Mouse (Mus musculus) skeletal muscle tissue, adult 2 months (tissue): Measurements from ENCODE around the gene Vmn1r1.

Experiments
- DNase-seq: peaks from one replicate; pipeline ENCODE4 v3.0.0-alpha.2; 2012; ENCODE audit warnings: low read depth, low spot score

Vmn1r1 gene

DNA sequence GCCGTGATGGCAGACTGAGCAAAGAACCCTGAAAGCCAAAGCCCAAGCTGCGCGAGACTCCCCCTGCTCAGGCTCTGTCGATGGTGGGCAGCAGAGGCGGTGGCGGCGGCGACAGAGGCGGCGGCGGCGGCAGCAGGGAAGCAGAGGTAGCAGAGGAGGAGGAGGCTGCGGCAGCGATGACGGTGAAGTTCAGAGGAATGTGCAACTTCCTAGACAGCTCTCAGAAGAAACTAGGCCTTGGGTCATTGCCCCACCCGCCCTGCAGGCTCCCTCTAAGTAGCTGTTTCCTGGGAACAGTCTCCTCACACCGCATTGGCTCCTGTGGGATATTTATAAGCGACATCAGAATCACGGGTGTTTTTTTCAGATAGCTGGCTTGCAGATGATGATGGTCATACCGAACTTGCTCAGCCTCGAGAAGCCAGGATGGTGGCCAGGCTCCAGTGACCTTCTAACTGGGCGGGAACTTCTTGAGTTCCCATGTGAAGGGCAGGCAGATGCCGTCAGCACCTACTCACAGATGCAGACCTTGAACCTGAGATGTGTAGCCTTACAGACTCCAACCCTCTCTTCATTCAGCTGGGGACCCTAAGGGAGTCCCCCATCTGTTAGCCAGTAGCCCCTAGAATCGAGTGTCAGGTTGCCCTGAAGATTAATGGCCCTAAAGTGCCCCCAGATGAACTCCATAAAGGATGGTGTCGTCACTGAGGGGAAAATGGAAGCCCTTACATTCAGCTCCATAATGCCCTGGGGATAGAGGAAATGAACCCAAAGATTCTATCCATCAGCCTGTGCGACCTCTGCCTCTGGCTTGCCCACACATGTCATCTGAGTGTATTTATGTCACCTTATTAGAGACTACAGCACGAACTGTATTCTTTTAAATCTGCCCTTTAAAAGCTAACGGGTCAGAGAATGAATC, 26.8 kb downstream of the Vmn1r1 start:
- DNase-seq: no peak

DNA sequence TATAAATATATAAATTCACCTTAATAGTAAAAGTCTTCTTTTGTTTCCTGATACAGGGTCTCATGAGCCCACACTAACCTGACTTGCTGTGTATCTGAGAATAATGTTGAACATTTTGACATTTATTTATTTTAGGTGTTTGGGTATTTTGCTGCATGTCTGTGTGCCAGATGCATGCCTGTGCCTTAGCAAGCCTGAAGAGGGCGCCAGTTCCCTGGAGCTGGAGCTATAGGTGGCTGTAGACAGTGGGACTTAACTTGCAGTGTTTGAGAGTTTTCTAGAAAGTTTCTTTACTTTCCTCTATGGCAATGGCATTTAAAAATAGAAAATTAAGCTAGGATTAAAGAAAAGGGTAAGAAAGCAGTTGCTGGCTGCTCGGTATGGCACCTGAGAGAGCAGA, 33.5 kb downstream of the Vmn1r1 start:
- no peak for DNase-seq

GRCm38 (mm10) chr1:182124924-182125368, 39.3 kb downstream of the Vmn1r1 start:
- peak; percentile 79 for DNase-seq

- DNase-seq: peak; percentile 95
Measured at GRCm38 (mm10) chr1:182124506-182124905, 39.8 kb downstream of the Vmn1r1 start, which contains the start of gene Srp9. TSS of gene Srp9 (plus strand) at chr1:182124737.

GRCm38 (mm10) chr1:182122413-182122812, 41.9 kb downstream of the Vmn1r1 start:
- DNase-seq: no peak

GRCm38 (mm10) chr1:182115651-182116408, 48.5 kb downstream of the Vmn1r1 start:
- no peak for DNase-seq

- no peak for DNase-seq
Measured at GRCm38 (mm10) chr1:182115197-182115596, 49.1 kb downstream of the Vmn1r1 start.

- DNase-seq: no peak
Measured at GRCm38 (mm10) chr1:182113587-182114500, 50.4 kb downstream of the Vmn1r1 start.

DNA sequence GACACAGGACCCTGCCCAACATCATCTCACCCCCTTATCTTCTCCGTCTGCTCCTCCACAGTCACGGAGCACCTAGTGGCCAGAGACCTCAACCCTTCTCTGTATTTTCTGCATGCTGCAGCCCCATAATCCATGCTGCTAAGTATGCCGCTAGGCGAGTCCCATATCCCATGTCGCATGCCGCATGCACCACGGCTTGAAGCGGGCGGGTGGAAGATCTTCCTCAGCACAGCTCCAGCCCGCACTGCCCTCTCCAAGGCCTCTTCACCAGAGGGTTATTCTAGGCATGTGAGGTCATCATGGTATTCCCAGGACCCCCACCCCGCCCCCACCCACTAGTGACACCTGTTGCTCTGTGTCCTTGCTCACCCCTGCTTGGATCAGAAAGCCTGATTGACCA, 51.2 kb downstream of the Vmn1r1 start:
- DNase-seq: no peak

DNA sequence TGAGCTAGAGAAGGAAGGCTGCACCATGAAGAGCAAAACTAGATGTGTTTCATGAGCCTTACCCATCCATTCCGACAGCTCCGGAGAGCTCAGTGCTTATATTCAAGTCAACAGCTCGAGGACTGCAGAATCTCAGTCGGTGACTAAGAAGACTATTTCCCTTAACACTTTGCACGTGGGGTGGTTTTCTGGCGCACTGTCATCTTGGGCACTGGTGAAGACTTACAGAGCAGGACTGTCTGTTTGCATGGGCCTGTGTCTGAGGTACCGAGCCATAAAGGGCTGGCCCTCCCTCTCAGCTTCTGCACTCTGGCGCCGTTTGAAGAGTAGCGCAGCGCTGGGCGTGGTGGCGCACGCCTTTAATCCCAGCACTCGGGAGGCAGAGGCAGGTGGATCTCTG, 51.9 kb downstream of the Vmn1r1 start:
- no peak for DNase-seq

GRCm38 (mm10) chr1:182111386-182112317, 52.6 kb downstream of the Vmn1r1 start:
- DNase-seq: no peak

DNA sequence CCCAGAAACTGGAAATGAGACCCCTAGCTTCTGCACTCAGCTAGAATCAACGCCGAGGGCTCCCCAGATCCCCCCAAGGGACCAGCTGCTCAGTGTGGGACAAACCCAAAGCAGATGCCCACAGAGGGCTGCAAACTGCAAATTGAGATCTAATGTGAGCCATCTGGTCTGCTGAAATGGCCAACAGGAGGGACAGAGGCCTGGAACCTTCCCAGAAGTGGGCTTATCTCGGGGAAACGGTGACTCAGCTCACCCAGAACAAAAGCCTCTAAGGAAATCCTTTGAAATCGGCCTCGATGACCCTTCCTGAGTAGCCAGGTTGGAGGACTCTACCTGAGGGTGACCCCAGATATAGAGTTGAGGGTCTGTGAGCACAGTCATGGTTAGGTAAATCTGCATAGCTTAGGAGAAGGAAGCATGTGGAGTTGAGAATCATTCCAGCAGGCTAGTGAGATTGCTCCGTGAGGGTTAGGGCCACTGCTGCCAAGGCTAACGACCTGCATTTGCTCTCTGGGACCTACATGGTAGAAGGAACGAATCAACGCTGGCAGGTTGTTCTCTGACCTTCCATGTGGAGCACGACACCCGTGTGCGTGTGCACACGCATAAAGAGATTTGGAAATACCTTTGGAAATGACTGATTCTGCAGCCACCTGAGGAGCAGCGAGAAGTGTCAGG, 53.4 kb downstream of the Vmn1r1 start:
- DNase-seq: no peak

GRCm38 (mm10) chr1:182110185-182110584, 54.1 kb downstream of the Vmn1r1 start:
- DNase-seq: no peak

- DNase-seq: peak; percentile 75
Measured at GRCm38 (mm10) chr1:182108397-182109099, 55.7 kb downstream of the Vmn1r1 start.

GRCm38 (mm10) chr1:182107251-182107650, 57.0 kb downstream of the Vmn1r1 start:
- DNase-seq: no peak

GRCm38 (mm10) chr1:182105023-182105422, 59.3 kb downstream of the Vmn1r1 start:
- no peak for DNase-seq
